Mouse (Mus musculus): ENCODE measurements around the gene A830018L16Rik. TPM values are rescaled to one million over a fixed set of nuclear protein-coding genes. Genes with fewer than 3 reads are reported as not detected.
"Not testable (repeated sequence)": the region's sequence is repeated elsewhere in the genome, so short reads cannot be mapped to it uniquely, and the experiment has no call there.

The A830018L16Rik gene
- total RNA-seq (2021): under 1 TPM in 1 of 2 experiments, not detected in 1; 0.13 TPM
- long read RNA-seq, experiment 1: 0 reads
- long read RNA-seq, experiment 2: 0 reads

GRCm38 (mm10) chr1:11413894-11414556 is at the start of gene A830018L16Rik:
TSS of gene A830018L16Rik (plus strand) at chr1:11414105.
- peak; percentile 27 for DNase-seq

- DNase-seq: no peak
Observed at GRCm38 (mm10) chr1:11385846-11386245, 28.1 kb upstream of the A830018L16Rik start.

GRCm38 (mm10) chr1:11395408-11395807 is 18.5 kb upstream of the A830018L16Rik start:
- DNase-seq: no peak

GRCm38 (mm10) chr1:11395996-11396736 is 17.7 kb upstream of the A830018L16Rik start:
- no peak for DNase-seq

- no peak for DNase-seq
Observed at GRCm38 (mm10) chr1:11401159-11401558, 12.7 kb upstream of the A830018L16Rik start.

- no peak for DNase-seq
Observed at GRCm38 (mm10) chr1:11405527-11405926, 8.4 kb upstream of the A830018L16Rik start.

- DNase-seq: no peak
Observed at GRCm38 (mm10) chr1:11406026-11406425, 7.9 kb upstream of the A830018L16Rik start.

- DNase-seq: no peak
Observed at GRCm38 (mm10) chr1:11414560-11414959, 655 bp downstream of the A830018L16Rik start.

- DNase-seq: no peak
Observed at GRCm38 (mm10) chr1:11427310-11427709, 13.4 kb downstream of the A830018L16Rik start.

GRCm38 (mm10) chr1:11458353-11458752 is 44.4 kb downstream of the A830018L16Rik start:
- DNase-seq: peak; percentile 50

GRCm38 (mm10) chr1:11466325-11466724 is 52.4 kb downstream of the A830018L16Rik start:
- DNase-seq: no peak

GRCm38 (mm10) chr1:11467065-11467643 is 53.2 kb downstream of the A830018L16Rik start:
- DNase-seq: no peak

GRCm38 (mm10) chr1:11492936-11493335 is 79.0 kb downstream of the A830018L16Rik start:
- DNase-seq: no peak

GRCm38 (mm10) chr1:11501556-11501955 is 87.7 kb downstream of the A830018L16Rik start:
- DNase-seq: no peak

GRCm38 (mm10) chr1:11549810-11550209 is 135.9 kb downstream of the A830018L16Rik start:
- not testable (repeated sequence) for DNase-seq

- no peak for DNase-seq
Observed at GRCm38 (mm10) chr1:11565309-11565708, 151.4 kb downstream of the A830018L16Rik start.

- no peak for DNase-seq
Observed at GRCm38 (mm10) chr1:11566730-11567129, 152.8 kb downstream of the A830018L16Rik start.

GRCm38 (mm10) chr1:11567300-11567885 is 153.5 kb downstream of the A830018L16Rik start:
- no peak for DNase-seq

- no peak for DNase-seq
Observed at GRCm38 (mm10) chr1:11570274-11570673, 156.4 kb downstream of the A830018L16Rik start.

- DNase-seq: no peak
Observed at GRCm38 (mm10) chr1:11573462-11573861, 159.6 kb downstream of the A830018L16Rik start.

- DNase-seq: no peak
Observed at GRCm38 (mm10) chr1:11580026-11580425, 166.1 kb downstream of the A830018L16Rik start.

- DNase-seq: no peak
Observed at GRCm38 (mm10) chr1:11588305-11588704, 174.4 kb downstream of the A830018L16Rik start.

GRCm38 (mm10) chr1:11650137-11650536 is 236.2 kb downstream of the A830018L16Rik start:
- no peak for DNase-seq
